Mouse (Mus musculus): ENCODE results near the gene Clk4. TPM values are rescaled to one million over a fixed set of nuclear protein-coding genes. Genes with fewer than 3 reads are reported as not detected.

The Clk4 gene
- polyA plus RNA-seq, 1 experiment from 2014 or later: 90.0 TPM

DNA sequence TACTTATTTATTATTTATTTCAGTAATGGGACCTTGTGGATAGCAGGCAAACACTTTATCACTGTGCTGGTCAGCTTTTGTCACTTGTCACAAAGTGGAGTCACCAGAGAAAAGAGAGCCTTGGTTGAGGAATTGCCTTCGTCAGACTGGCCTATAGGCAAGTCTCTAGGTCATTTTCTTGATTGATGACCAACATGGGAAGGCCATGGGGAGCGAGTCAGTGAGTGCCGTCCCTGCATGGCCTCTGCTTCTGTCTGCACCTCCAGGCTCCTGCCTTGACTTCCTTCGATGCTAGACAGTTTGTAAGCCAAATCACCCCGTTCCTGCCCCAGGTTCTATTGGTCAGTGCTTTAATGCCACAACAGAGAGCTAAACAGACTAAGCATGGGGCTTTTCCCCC lies 40.9 kb downstream of the Clk4 start:
- no peak overlapping the region for H3K4me3 ChIP-seq (replicated peaks; ENCODE audit: low read depth, low read length)
- no peaks in the 10 kb centered on the region for H3K4me1 ChIP-seq (replicated peaks; ENCODE audit: insufficient read depth, low read length)
- no peaks in the 10 kb centered on the region for H3K27me3 ChIP-seq (ENCODE audit: insufficient read depth, low read length)
- no peak overlapping the region for H3K4me2 ChIP-seq (ENCODE audit: low read length)
- no peak for TF ChIP-seq CTCF (IDR thresholded peaks at IDR 0.05; ENCODE audit: low read depth)
- no peak for ATAC-seq (replicated peaks; ENCODE audit: low FRiP score, low read depth)
- WGBS: 67% methylated on average over 5 of the region's 5 CpGs
- H3K9me3 ChIP-seq (replicated peaks; ENCODE audit: low read length): no peaks in the 10 kb centered on the region
- H3K27ac ChIP-seq: no peak overlapping the region
- no peak for DNase-seq (ENCODE audit: low spot score)
- no peak overlapping the region for H3K9ac ChIP-seq (ENCODE audit: low read depth, low read length)
- no peaks in the 10 kb centered on the region for H3K36me3 ChIP-seq (ENCODE audit: insufficient read depth, low read length)

DNA sequence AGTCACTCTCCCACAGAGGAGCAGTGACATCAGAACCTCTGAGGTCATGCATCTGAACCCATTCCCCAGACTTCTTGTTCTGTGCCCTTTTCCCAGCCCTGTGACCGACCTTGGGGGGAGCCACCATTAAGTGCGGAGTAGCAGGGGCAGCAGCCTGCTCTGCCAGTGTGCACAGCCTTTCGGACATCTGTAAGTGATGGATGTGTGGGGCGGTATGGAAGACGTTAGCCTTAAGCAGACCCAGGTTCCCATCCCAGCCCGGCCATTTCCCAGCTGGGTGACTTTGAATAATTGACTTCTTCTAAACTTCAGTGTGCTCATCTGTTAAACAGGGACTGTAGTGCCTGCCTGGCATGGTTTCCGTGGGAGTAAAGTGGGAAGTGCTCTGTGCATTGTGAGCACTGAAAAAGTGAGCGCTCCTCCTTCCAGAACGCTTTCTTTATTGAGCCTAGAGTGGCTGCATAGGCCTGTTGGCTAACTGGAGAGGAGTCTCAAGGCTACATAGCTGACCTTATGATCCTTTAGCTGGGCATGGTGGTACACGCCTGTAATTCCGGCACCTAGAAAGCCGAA lies 42.5 kb downstream of the Clk4 start:
- Histone ChIP-seq H3K27ac (no peak overlapping the region), H3K4me2 (ENCODE audit: low read length) (no peak overlapping the region), H3K4me1 (replicated peaks; ENCODE audit: insufficient read depth, low read length) (no peaks in the 10 kb centered on the region), H3K9me3 (replicated peaks; ENCODE audit: low read length) (no peaks in the 10 kb centered on the region), H3K27me3 (ENCODE audit: insufficient read depth, low read length) (no peaks in the 10 kb centered on the region), H3K36me3 (ENCODE audit: insufficient read depth, low read length) (no peaks in the 10 kb centered on the region), H3K4me3 (replicated peaks; ENCODE audit: low read depth, low read length) (no peak overlapping the region), H3K9ac (ENCODE audit: low read depth, low read length) (no peak overlapping the region)
- DNase-seq (ENCODE audit: low spot score) (no peak), ATAC-seq (replicated peaks; ENCODE audit: low FRiP score, low read depth) (no peak)
- no peak for TF ChIP-seq CTCF (IDR thresholded peaks at IDR 0.05; ENCODE audit: low read depth)
- WGBS: 55% methylated on average over 12 of the region's 12 CpGs

DNA sequence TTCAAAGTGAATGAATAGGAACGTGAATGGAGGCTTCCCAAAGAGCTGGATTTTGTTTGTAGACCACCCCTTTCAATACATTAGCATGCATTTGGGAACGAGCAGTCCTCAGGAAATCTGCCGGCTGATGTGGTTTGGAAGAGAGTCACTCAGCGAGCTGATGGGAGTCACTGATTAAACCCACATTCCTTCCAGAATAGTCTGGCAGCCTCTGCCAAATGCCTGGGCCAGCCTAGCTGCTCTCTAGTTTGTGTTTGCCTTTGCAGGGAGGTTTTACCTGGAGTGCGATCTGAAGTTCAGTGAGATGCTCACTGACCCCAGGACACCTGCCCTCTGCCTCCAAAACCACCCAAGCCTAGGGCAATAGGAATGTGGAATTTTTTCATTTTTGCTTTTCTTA lies 46.8 kb downstream of the Clk4 start:
- no peak for TF ChIP-seq CTCF (IDR thresholded peaks at IDR 0.05; ENCODE audit: low read depth)
- no peaks in the 10 kb centered on the region for H3K36me3 ChIP-seq (ENCODE audit: insufficient read depth, low read length)
- H3K27ac ChIP-seq: no peak overlapping the region
- no peaks in the 10 kb centered on the region for H3K27me3 ChIP-seq (ENCODE audit: insufficient read depth, low read length)
- H3K9me3 ChIP-seq (replicated peaks; ENCODE audit: low read length): no peaks in the 10 kb centered on the region
- ATAC-seq (replicated peaks; ENCODE audit: low FRiP score, low read depth) (no peak), DNase-seq (ENCODE audit: low spot score) (no peak)
- no peaks in the 10 kb centered on the region for H3K4me1 ChIP-seq (replicated peaks; ENCODE audit: insufficient read depth, low read length)
- H3K4me3 ChIP-seq (replicated peaks; ENCODE audit: low read depth, low read length): no peak overlapping the region
- no peak overlapping the region for H3K4me2 ChIP-seq (ENCODE audit: low read length)
- H3K9ac ChIP-seq (ENCODE audit: low read depth, low read length): no peak overlapping the region
- WGBS: 34% methylated on average over 5 of the region's 5 CpGs

DNA sequence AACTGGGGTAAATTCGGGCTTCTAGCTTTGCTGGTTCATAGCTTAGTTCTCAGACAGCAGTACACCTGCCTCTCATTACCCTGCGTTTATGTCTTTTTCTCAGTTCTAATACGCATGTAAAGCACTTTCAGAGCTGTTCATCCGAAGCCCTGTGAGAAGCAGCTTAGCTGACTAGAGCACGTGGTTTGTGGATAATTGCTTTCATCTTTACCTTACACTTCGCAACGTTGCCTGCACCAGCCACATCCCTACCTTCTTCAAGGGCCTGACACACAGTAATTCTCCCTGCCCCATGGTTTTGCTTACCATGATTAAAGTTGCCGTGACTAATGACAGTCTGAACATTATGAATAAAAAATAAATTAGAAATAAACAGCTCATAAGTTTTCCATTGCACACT lies 50.3 kb downstream of the Clk4 start:
- Histone ChIP-seq H3K27me3 (ENCODE audit: insufficient read depth, low read length) (no peaks in the 10 kb centered on the region), H3K4me3 (replicated peaks; ENCODE audit: low read depth, low read length) (no peak overlapping the region), H3K4me2 (ENCODE audit: low read length) (no peak overlapping the region), H3K36me3 (ENCODE audit: insufficient read depth, low read length) (no peaks in the 10 kb centered on the region), H3K4me1 (replicated peaks; ENCODE audit: insufficient read depth, low read length) (no peaks in the 10 kb centered on the region), H3K9ac (ENCODE audit: low read depth, low read length) (no peak overlapping the region), H3K27ac (no peak overlapping the region), H3K9me3 (replicated peaks; ENCODE audit: low read length) (no peaks in the 10 kb centered on the region)
- no peak for DNase-seq (ENCODE audit: low spot score)
- ATAC-seq (replicated peaks; ENCODE audit: low FRiP score, low read depth): no peak
- WGBS: 80% methylated on average over 8 of the region's 8 CpGs
- no peak for TF ChIP-seq CTCF (IDR thresholded peaks at IDR 0.05; ENCODE audit: low read depth)

DNA sequence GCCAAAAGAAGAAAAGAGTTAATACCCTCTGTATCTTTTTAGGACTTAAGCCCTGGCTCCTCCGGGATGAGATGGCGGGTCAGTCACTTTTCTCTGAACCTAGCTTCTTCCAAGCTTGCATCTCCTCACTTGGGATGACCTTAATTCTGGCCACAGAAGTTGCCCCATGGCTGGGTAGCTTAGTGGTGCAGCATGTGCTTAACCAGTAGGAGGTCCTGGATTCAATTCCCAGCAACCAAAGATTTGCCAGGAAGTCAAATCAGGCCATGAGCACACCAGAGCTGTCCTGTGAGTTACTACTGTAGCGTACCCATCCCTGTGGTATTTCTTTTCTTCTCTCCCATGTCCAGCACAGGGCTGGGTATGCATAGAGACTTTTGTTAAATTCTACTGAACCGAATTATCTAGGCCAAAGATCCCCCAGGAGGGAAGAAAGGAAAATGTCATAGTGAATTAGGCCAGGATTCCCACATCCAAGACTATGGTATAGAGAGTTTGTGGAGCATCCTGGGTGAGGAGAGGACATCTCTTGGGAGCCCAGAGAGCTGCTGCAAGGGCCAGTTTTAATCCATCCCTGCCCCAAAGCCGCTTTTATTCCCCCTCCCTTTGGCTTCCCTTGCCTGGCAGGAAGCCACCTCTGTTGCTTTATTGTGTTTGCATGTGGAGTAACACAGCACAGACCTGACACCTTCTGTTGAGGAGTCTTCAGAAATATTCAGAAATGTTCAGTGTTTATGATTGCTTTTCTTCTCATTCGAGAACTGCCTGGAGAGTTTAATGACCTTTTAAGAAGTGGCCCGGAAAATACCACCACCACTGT lies 54.7 kb downstream of the Clk4 start:
- ATAC-seq (replicated peaks; ENCODE audit: low FRiP score, low read depth): no peak
- Histone ChIP-seq H3K27ac (no peak overlapping the region), H3K36me3 (ENCODE audit: insufficient read depth, low read length) (no peaks in the 10 kb centered on the region), H3K27me3 (ENCODE audit: insufficient read depth, low read length) (no peaks in the 10 kb centered on the region), H3K4me1 (replicated peaks; ENCODE audit: insufficient read depth, low read length) (no peaks in the 10 kb centered on the region), H3K4me3 (replicated peaks; ENCODE audit: low read depth, low read length) (no peak overlapping the region), H3K9ac (ENCODE audit: low read depth, low read length) (no peak overlapping the region), H3K4me2 (ENCODE audit: low read length) (no peak overlapping the region), H3K9me3 (replicated peaks; ENCODE audit: low read length) (no peaks in the 10 kb centered on the region)
- 71% methylated on average over 7 of the region's 7 CpGs for WGBS
- TF ChIP-seq CTCF (IDR thresholded peaks at IDR 0.05; ENCODE audit: low read depth): no peak
- no peak for DNase-seq (ENCODE audit: low spot score)

DNA sequence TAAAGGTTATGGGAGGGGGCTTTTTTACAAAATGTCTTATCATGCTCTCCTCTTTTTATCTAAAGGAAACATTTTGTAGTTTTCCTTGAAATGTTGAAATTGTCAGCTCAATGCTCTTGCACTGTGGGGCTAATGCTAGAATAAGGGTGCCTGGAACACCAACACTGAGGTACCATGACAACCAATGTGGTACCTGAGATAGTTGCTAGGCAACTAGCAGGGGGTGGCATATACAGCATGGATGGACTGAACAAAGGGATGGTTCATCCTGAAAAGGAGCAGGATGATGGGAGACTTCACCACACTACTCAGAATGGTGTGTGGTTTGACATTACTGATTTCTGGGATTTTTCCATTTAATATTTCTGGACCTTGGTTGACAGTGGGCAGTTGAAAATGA lies 59.1 kb downstream of the Clk4 start:
- H3K27me3 ChIP-seq (ENCODE audit: insufficient read depth, low read length): no peaks in the 10 kb centered on the region
- no peak overlapping the region for H3K27ac ChIP-seq
- no peaks in the 10 kb centered on the region for H3K4me1 ChIP-seq (replicated peaks; ENCODE audit: insufficient read depth, low read length)
- H3K4me3 ChIP-seq (replicated peaks; ENCODE audit: low read depth, low read length): no peak overlapping the region
- no peak for DNase-seq (ENCODE audit: low spot score)
- H3K9me3 ChIP-seq (replicated peaks; ENCODE audit: low read length): no peaks in the 10 kb centered on the region
- TF ChIP-seq CTCF (IDR thresholded peaks at IDR 0.05; ENCODE audit: low read depth): no peak
- no peak overlapping the region for H3K9ac ChIP-seq (ENCODE audit: low read depth, low read length)
- no peak for ATAC-seq (replicated peaks; ENCODE audit: low FRiP score, low read depth)
- no peak overlapping the region for H3K4me2 ChIP-seq (ENCODE audit: low read length)
- H3K36me3 ChIP-seq (ENCODE audit: insufficient read depth, low read length): no peaks in the 10 kb centered on the region

Measured in kidney, postnatal 0 days (tissue).